Mouse (Mus musculus) c-Kit-positive CD71-negative TER-119-negative erythroid progenitor cells, embryonic 14.5 days (primary cell): ENCODE measurements around the gene Myt1l.
A peak's percentile ranks its signal among the peaks of the same experiment; 100 is the strongest.

Experiments
- DNase-seq: peaks from one replicate; pipeline ENCODE4 v3.0.0-alpha.2; 2013; ENCODE audit warnings: low read depth

Gene Myt1l

GRCm38 (mm10) chr12:29528031-29528771 lies at the start of gene Myt1l:
Myt1l (plus strand) TSS chr12:29528384.
- DNase-seq: no peak

- DNase-seq: no peak
These were observed 41.7 kb upstream of the Myt1l start for GRCm38 (mm10) chr12:29486424-29487035.

DNA sequence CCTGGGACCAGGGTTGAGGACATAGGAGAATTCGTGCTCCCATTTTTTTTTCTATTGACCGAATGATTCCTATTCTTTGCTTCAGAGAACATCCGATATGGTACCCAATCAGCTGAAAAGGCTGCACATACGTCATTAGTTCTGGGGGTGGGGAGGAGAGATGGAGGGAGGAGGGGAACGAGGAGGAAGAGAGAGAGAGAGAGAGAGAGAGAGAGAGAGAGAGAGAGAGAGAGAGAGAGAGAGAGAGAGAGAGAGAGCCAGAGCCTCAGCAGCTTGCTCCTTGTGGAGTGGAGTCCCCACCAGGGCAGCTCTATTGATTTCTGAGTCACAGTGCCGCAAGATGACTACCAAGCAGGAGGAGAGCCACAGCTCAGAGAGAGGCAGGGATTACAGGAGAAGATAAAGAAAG lies 1.9 kb upstream of the Myt1l start:
- no peak for DNase-seq

DNA sequence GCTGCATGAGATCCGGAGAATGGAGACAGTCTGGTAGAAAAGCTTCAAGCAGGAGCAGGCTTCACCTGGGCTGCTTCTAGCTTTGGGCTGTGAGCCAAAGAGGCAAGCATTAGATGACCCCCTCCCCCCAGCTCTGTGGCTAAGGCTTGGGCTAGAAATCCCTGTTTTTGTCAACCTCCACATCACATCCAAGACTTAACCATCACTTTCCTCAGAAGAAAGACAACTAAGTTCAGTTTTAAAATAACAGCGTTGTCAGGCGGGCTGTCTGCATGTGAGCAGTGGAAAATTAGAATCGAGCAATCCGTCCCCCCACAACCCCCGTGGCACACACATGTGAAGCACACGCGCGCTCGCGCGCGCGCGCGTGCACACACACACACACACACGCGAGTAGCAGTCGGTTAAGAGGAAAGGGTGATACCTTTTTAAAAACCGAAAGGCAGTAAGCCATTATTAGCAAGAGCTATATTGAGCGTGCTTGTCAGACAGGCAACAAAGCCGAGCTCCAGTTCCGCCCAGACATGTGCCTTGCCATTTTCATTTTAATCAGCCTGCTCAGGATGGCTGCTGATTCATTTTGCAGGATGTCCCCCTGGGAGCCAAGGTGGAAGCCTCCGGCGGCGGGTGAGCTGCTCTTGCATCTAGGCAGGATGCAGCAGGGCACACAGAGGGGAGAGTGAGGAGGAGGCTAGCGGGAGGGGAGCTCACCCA lies 979 bp upstream of the Myt1l start:
- no peak for DNase-seq

GRCm38 (mm10) chr12:29530241-29530725 lies 2.1 kb downstream of the Myt1l start:
- DNase-seq: peak; percentile 16

GRCm38 (mm10) chr12:29530823-29531222 lies 2.6 kb downstream of the Myt1l start:
- DNase-seq: no peak

GRCm38 (mm10) chr12:29533071-29533876 lies 5.1 kb downstream of the Myt1l start:
- DNase-seq: no peak

GRCm38 (mm10) chr12:29534326-29534725 lies 6.1 kb downstream of the Myt1l start:
- DNase-seq: no peak

GRCm38 (mm10) chr12:29534761-29535300 lies 6.6 kb downstream of the Myt1l start:
- no peak for DNase-seq

DNA sequence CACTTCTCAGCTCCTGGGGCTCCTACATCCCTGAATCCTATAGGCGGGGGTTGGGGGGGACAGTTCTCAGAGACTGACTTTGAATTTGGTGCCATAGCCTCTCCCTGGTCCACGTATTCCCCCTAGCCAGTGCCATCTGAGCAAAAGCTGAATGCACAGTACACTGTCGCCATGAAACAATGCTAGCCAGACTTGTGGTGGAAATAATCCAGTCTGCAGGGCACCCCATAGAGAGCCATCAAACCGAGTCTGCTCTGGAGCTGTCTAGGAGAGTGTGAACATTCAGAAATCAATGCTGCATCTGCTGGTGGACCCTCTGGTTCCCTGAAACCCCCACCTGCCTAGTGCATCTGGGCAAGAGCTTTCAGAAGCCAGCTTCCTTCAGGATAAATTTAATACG lies 9.7 kb downstream of the Myt1l start:
- no peak for DNase-seq

DNA sequence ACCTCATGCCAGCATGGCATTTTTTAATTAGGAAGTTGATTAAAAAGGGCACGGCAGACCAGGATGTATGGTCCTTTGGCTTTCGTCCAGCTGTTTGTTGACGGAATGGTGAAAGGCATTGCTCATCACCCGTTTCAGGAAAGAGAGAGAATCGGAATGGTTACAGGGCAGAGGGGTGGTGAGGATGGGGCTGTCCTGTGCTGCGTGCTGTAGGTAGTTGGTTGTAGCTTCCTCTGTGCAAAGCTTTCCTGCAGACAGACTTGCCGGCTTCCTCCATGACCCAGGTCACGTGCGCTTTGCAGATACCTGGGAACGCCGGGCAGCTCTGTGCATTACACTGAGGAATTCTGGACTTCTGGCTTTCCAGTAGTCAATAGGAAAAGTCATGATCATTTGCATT lies 10.3 kb downstream of the Myt1l start:
- no peak for DNase-seq

DNA sequence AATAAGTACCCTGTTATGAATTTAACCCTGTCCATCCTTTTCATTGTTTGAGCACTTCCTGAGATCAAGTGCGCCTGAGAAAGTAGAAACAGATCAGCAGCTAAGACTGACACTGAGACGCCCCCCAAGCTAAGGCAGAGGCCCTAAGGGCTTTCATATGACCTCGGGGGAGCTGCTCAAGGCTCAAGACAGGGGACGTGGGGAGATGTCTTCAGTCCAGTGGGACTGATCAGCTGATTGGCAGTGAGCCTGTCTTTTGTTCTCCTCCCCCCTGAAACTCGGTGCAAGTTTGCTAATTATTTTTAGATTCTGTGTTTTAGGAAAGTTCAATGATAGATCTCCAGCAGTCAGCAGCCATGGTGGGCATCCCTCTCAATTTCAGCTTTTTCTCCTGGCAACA lies 10.9 kb downstream of the Myt1l start:
- DNase-seq: no peak

- no peak for DNase-seq
These were observed 12.6 kb downstream of the Myt1l start for GRCm38 (mm10) chr12:29540741-29541140.

DNA sequence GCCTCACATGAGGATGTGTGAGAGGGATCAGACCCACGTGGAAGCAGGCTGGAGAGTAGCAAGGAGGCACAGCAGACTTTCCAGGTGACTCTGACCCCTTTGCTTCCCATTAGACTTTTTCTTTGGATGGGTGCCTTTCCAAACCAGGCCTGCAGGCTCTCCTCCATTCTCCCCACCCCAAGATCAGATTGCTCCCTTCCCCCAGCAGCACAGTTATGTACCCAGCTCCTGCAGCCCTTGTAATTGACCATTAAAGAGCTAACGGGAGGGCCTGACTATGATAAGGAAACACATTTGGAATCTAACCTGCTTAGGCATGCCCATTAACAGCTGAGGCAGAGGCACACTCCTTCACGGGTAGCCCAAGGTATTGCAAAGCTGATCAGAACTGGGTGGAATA lies 17.9 kb downstream of the Myt1l start:
- DNase-seq: no peak

DNA sequence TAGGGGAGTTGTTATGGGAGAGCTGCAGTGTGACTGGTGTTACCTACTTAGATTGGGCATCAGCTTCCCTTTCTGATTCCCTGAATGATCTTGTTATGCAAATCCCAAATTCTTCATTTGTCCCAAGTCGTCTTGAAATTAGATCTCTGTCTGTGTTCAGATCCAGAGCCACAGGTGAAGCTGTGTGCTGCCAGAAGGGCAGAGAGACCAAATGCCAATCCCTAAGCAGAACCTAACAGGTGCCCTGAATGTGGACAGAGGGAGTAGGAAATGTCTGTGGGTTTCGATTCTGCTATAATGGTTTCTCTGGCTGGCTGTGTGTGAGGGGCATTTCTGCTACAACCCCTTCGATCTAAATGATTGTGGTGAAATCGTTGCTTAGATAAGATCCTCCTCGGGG lies 18.9 kb downstream of the Myt1l start:
- DNase-seq: no peak

- no peak for DNase-seq
These were observed 19.6 kb downstream of the Myt1l start for GRCm38 (mm10) chr12:29547755-29548154.

DNA sequence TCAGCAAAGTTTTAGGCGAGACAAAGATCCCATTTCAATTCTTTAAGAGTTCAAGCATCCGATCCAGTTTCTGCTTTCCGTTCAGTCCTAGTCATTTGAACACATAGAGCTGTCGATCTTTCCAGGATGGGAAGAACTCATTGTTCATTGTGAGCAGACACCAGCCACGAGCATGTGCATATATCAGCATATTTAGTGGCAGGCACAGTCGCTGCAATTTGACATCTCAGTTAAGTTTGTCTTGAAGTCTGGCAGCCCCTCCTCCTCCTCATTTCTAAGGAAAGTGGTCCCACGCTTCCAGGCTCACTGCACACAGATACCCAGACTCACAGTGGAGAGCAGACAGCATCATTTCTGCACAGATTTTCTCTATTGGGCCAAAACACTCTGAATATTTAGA lies 25.0 kb downstream of the Myt1l start:
- DNase-seq: no peak

DNA sequence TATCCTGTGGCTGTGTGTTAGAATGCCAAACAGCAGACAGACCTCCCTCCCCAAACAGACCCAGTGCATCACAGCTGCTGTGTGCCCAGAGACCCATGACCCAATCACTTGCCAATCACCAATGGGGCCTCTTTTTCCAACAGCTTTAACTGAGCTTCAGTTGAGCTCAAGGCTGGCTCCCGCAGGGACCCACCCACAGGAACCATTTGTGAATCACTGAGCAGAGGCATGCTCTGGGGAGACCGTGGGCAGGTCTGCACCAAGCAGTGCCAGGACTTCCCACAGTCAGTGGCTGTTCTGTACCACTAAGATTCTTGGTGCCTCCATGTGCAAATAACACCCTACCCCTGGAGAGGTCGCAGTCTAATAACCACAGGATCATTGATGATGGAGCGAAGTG lies 27.5 kb downstream of the Myt1l start:
- DNase-seq: no peak

DNA sequence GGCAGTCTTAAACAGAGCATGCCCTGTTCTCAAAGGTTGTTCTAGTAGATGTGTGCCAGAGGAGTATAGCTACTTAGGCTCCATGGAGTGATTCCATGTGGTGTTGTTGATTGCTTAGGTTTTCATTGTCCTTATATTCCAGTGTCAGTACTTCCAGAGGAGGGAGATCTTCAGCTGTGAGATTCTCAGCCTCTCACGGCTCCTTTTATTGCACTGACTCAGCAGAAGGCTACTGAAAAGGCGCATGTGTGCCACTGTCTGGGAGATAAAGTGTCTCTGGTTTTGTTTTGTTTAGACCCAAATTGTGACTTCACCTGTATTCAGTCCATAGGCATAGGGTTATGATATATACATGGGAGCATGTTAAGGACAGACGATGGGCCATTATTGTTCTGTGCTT lies 28.2 kb downstream of the Myt1l start:
- DNase-seq: no peak

DNA sequence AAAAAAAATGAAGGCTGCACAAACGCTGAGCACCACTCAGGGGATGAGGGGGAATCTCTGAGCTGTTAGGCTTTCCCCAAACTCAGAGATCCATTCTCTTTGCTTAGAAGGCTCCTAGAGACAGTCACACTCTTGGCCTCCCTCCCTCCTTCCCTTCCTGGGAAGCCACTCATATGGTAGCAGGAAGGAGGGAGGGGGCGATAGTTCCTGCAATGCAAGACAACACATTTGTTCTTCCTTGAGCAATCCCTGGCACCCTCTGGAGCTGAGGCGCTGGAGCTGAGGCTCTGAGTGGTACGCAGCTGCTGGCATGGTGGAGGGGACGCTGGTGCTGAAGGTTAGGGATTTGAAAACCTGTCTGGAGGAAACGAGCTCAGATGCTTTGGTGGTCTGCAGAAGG lies 28.7 kb downstream of the Myt1l start:
- no peak for DNase-seq

DNA sequence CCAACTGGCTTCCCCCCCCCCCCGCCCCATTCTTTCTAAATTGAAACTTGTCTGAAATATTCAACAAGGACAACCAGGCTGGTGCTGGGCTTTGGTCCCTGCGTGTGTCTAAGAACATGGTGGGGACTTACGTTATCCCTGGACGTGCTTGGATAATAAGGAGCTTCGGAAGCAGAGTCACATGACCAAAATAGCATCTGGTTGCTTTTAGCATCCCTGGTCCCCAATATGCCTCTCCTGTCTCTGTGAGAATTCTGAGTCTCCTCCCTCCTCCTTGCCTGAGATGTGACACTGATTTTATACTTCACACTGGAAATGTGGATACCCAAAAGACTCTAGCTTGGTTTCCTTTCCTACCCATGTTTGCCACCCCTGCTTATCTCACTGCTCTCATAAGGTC lies 31.6 kb downstream of the Myt1l start:
- DNase-seq: no peak

- DNase-seq: no peak
These were observed 33.0 kb downstream of the Myt1l start for GRCm38 (mm10) chr12:29561222-29561621.
